In the genomic region with DNA sequence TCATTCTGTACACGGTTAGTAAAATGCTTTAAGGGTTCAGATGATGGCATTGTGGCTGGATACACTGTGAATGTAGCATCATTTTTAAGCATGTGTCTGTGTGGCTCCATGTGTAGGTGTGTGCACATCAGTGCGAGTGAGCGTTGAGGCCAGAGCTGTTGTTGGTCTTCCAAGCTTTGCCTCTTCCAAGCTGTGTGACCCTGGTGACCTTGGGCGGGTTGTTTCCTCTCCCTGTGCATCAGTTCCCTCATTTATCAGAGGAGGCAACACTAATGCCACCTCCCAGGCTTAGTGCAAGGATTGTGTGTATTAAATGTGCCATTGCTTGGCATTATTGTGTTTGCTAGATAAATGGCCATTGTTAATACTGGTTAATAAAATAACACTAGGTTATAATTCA, we compare ENCODE assay signal across 29 mouse cellular contexts.
DNase-seq lines count a peak whose midpoint lies in the region; ATAC-seq lines count a peak whose summit lies in the region.
"Had no signal": no experiment of that assay in that cellular context is flagged by ENCODE, and none has a peak within 500 bp of the region (broad histone marks: within the 10 kb centered on the region; RNA-seq: fewer than 3 reads in every experiment).

No protein-coding gene starts in this region.

- DNase-seq in hindbrain, embryonic 11.5 days (ENCODE audit: low spot score), result peak; percentile 12
- no peak for DNase-seq in midbrain, embryonic 14.5 days
- DNase-seq in embryo, embryonic 11 days, result peak; percentile 32
- peak; percentile 76 for DNase-seq in retina, postnatal 1 day
- no peak for DNase-seq in adrenal gland, postnatal 25 days
- DNase-seq in forebrain, embryonic 10.5 days (ENCODE audit: extremely low spot score, low spot score), result no peak
- DNase-seq: cerebellum, adult 18-20 months; cerebellum, postnatal 14 days; gastrocnemius, postnatal 10 days; heart, postnatal 10 days; kidney, adult 8-10 months; kidney, postnatal 10 days; liver; lung, postnatal 36 days; right cerebral cortex, adult 18-20 months; right cerebral cortex, postnatal 4 days; thymus, postnatal 36 days had no signal

- no peak for ATAC-seq in hindbrain, embryonic 11.5 days (ENCODE audit: low FRiP score)
- no peak for ATAC-seq in hindbrain, embryonic 12.5 days (ENCODE audit: low FRiP score)
- ATAC-seq in midbrain, embryonic 13.5 days, result no peak
- ATAC-seq in midbrain, embryonic 14.5 days (ENCODE audit: low FRiP score, low TSS enrichment), result no peak
- ATAC-seq: forebrain, embryonic 15.5 days; intestine, embryonic 15.5 days; Patski had no signal

- 49% methylated on average over 4 of the region's 4 CpGs for WGBS in hindbrain, embryonic 11.5 days
- WGBS in hindbrain, embryonic 12.5 days, result 60% methylated on average over 4 of the region's 4 CpGs
- 45% methylated on average over 4 of the region's 4 CpGs for WGBS in midbrain, embryonic 13.5 days
- 52% methylated on average over 4 of the region's 4 CpGs for WGBS in midbrain, embryonic 14.5 days
- 61% methylated on average over 4 of the region's 4 CpGs for WGBS in forebrain, embryonic 10.5 days

- H3K4me1 ChIP-seq in hindbrain, embryonic 11.5 days (replicated peaks; ENCODE audit: control insufficient read depth, insufficient read depth, low read length), result no peaks in the 10 kb centered on the region
- peaks cover 5% of the 10 kb centered on the region; the same call in 1 of the 2 replicates for H3K4me1 ChIP-seq in hindbrain, embryonic 12.5 days
- peaks cover 6% of the 10 kb centered on the region for H3K4me1 ChIP-seq in midbrain, embryonic 13.5 days (replicated peaks)
- H3K4me1 ChIP-seq in midbrain, embryonic 14.5 days (ENCODE audit: control insufficient read depth, insufficient read depth, low read length), result no peaks in the 10 kb centered on the region
- peaks cover 10% of the 10 kb centered on the region for H3K4me1 ChIP-seq in forebrain, embryonic 10.5 days
- H3K4me1 ChIP-seq: embryonic facial prominence, embryonic 15.5 days; intestine, embryonic 15.5 days; liver, embryonic 15.5 days; lung, embryonic 15.5 days; stomach, embryonic 15.5 days had no signal

- no peaks in the 10 kb centered on the region for H3K9me3 ChIP-seq in hindbrain, embryonic 11.5 days (ENCODE audit: control insufficient read depth, low read length)
- no peaks in the 10 kb centered on the region for H3K9me3 ChIP-seq in hindbrain, embryonic 12.5 days (replicated peaks)
- no peaks in the 10 kb centered on the region for H3K9me3 ChIP-seq in midbrain, embryonic 13.5 days
- no peaks in the 10 kb centered on the region for H3K9me3 ChIP-seq in midbrain, embryonic 14.5 days (ENCODE audit: control insufficient read depth, low read length)
- no peaks in the 10 kb centered on the region for H3K9me3 ChIP-seq in forebrain, embryonic 10.5 days
- H3K9me3 ChIP-seq: embryonic facial prominence, embryonic 15.5 days; forebrain, embryonic 15.5 days; hindbrain, embryonic 15.5 days; intestine, embryonic 15.5 days; liver, embryonic 15.5 days; lung, embryonic 15.5 days; megakaryocyte, embryonic 14.5 days; stomach, embryonic 15.5 days had no signal

- H3K27ac ChIP-seq in hindbrain, embryonic 11.5 days (ENCODE audit: low read depth, low read length), result no peak overlapping the region
- H3K27ac ChIP-seq in hindbrain, embryonic 12.5 days, result no peak overlapping the region
- H3K27ac ChIP-seq in midbrain, embryonic 13.5 days, result 0 out of 2 replicates have a peak overlapping the region, but pooled peaks have one; percentile 25
- no peak overlapping the region for H3K27ac ChIP-seq in midbrain, embryonic 14.5 days (replicated peaks; ENCODE audit: low read depth, low read length)
- H3K27ac ChIP-seq in forebrain, embryonic 10.5 days, result no peak overlapping the region
- H3K27ac ChIP-seq: embryonic facial prominence, embryonic 15.5 days; forebrain, embryonic 15.5 days; hindbrain, embryonic 15.5 days; intestine, embryonic 15.5 days; left cerebral cortex, adult 2 months; liver, embryonic 15.5 days; lung, embryonic 15.5 days; stomach, embryonic 15.5 days had no signal

- H3K4me3 ChIP-seq in hindbrain, embryonic 11.5 days (ENCODE audit: low read depth, low read length), result no peak overlapping the region
- H3K4me3 ChIP-seq in hindbrain, embryonic 12.5 days, result no peak overlapping the region
- no peak overlapping the region for H3K4me3 ChIP-seq in midbrain, embryonic 13.5 days (replicated peaks)
- no peak overlapping the region for H3K4me3 ChIP-seq in midbrain, embryonic 14.5 days (replicated peaks; ENCODE audit: low read depth, low read length)
- H3K4me3 ChIP-seq in forebrain, embryonic 10.5 days, result no peak overlapping the region
- H3K4me3 ChIP-seq: embryonic facial prominence, embryonic 15.5 days; forebrain, embryonic 15.5 days; hindbrain, embryonic 15.5 days; intestine, embryonic 15.5 days; left cerebral cortex, adult 2 months; liver, embryonic 15.5 days; lung, embryonic 15.5 days; megakaryocyte, embryonic 14.5 days; stomach, embryonic 15.5 days had no signal

- no peak overlapping the region for H3K9ac ChIP-seq in hindbrain, embryonic 11.5 days (ENCODE audit: low read depth, low read length)
- H3K9ac ChIP-seq in hindbrain, embryonic 12.5 days, result no peak overlapping the region
- no peak overlapping the region for H3K9ac ChIP-seq in midbrain, embryonic 13.5 days (replicated peaks)
- no peak overlapping the region for H3K9ac ChIP-seq in midbrain, embryonic 14.5 days (replicated peaks; ENCODE audit: low read length)
- H3K9ac ChIP-seq: embryonic facial prominence, embryonic 15.5 days; forebrain, embryonic 15.5 days; hindbrain, embryonic 15.5 days; intestine, embryonic 15.5 days; liver, embryonic 15.5 days; lung, embryonic 15.5 days; stomach, embryonic 15.5 days had no signal

- no peaks in the 10 kb centered on the region for H3K36me3 ChIP-seq in hindbrain, embryonic 11.5 days (ENCODE audit: control insufficient read depth, insufficient read depth, low read length)
- peaks cover 6% of the 10 kb centered on the region; the same call in 1 of the 2 replicates for H3K36me3 ChIP-seq in hindbrain, embryonic 12.5 days
- H3K36me3 ChIP-seq in midbrain, embryonic 13.5 days, result peaks cover 9% of the 10 kb centered on the region; the same call in 1 of the 2 replicates
- H3K36me3 ChIP-seq in midbrain, embryonic 14.5 days (ENCODE audit: control insufficient read depth, insufficient read depth, low read length), result peaks cover 4% of the 10 kb centered on the region
- H3K36me3 ChIP-seq in forebrain, embryonic 10.5 days (replicated peaks), result peaks cover 16% of the 10 kb centered on the region
- H3K36me3 ChIP-seq: liver, embryonic 15.5 days; stomach, embryonic 15.5 days had no signal

- no peak overlapping the region for H3K4me2 ChIP-seq in hindbrain, embryonic 11.5 days (replicated peaks; ENCODE audit: low read depth, low read length)
- no peak overlapping the region for H3K4me2 ChIP-seq in hindbrain, embryonic 12.5 days (replicated peaks)
- no peak overlapping the region for H3K4me2 ChIP-seq in midbrain, embryonic 13.5 days (replicated peaks)
- H3K4me2 ChIP-seq in midbrain, embryonic 14.5 days (ENCODE audit: low read length), result no peak overlapping the region
- H3K4me2 ChIP-seq: embryonic facial prominence, embryonic 15.5 days; forebrain, embryonic 15.5 days; hindbrain, embryonic 15.5 days; intestine, embryonic 15.5 days; liver, embryonic 15.5 days; lung, embryonic 15.5 days; stomach, embryonic 15.5 days had no signal

- no peaks in the 10 kb centered on the region for H3K27me3 ChIP-seq in hindbrain, embryonic 11.5 days (ENCODE audit: control insufficient read depth, insufficient read depth, low read length)
- H3K27me3 ChIP-seq in hindbrain, embryonic 12.5 days, result no peaks in the 10 kb centered on the region
- no peaks in the 10 kb centered on the region for H3K27me3 ChIP-seq in midbrain, embryonic 13.5 days
- H3K27me3 ChIP-seq in midbrain, embryonic 14.5 days (ENCODE audit: control insufficient read depth, insufficient read depth, low read length), result no peaks in the 10 kb centered on the region
- H3K27me3 ChIP-seq in forebrain, embryonic 10.5 days (ENCODE audit: poor library complexity, severe bottlenecking), result no peaks in the 10 kb centered on the region
- H3K27me3 ChIP-seq: embryonic facial prominence, embryonic 15.5 days; forebrain, embryonic 15.5 days; hindbrain, embryonic 15.5 days; intestine, embryonic 15.5 days; liver, embryonic 15.5 days; lung, embryonic 15.5 days; megakaryocyte, embryonic 14.5 days; Patski; stomach, embryonic 15.5 days had no signal

Comparison
In these comparisons a context has a peak if more than half of its experiments do, and no peak if none do; other contexts are left out.
1. DNase-seq: peak in hindbrain, embryonic 11.5 days (single experiment), embryo, embryonic 11 days (single experiment) and retina, postnatal 1 day (single experiment); none in midbrain, embryonic 14.5 days (single experiment), adrenal gland, postnatal 25 days (single experiment) and forebrain, embryonic 10.5 days (single experiment).